Mouse (Mus musculus) heart, postnatal 36 days (tissue): ENCODE measurements around the gene Malsu1. TPM values are rescaled to one million over a fixed set of nuclear protein-coding genes. Genes with fewer than 3 reads are reported as not detected.

Experiments used
- DNase-seq, 2 experiments: peaks; one replicate each; pipeline ENCODE4 v3.0.0; 2021 to 2022
- intact Hi-C: fragments of 180-260 bp; cut with DNase I; formaldehyde crosslinking; loops from one replicate; pipeline ENCODE4 v1.15.1; 2025
- total RNA-seq, 2 experiments: library from RNA; stranded (reverse); gene quantifications; 2 replicates each; pipeline ENCODE4 v1.2.3; 2021

Gene Malsu1
- total RNA-seq = 10 to 100 TPM; 40.9 to 42.7 TPM

DNA sequence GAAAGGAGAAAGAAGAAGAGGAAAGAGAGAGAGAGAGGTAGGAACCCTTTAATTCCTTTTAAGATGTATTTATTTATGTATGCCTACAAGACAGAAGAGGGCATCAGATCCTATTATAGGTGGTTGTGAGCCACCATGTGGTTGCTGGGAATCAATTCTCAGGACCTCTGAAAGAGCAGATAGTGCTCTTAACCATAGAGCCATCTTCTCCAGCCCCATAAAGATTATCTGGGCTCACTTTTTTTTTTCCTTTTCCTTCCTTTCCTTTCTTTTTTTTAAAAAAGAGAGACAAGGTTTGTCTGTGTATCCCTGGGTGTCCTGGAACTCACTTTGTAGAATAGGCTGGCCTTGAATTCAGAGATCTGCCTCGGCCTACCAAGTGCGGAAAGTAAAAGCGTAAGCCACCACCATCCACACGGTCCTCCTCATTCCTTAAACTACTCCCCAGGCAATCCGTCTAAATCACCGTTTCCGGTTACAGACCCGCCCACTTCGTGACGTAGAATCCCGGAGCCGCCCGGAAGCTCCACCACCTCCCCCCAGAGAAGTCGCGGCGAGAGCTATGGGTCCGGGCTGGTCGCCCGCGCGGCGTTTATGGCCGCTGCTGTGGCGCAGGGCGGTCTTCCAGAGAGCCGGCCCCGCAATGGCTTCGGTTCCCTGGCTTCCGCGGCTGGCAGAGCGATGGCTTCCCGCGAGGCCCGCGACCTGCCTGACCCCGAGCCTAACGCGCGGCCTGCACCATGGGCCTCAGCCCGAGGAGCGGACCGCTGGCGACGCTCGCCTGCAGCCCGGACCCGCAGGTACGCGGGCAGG, at the start of gene Malsu1:
Gene Malsu1, plus strand, starts transcription at position 492 of the 813 bp plus-strand sequence.
- DNase-seq = peak; percentile 96 to 97
- intact Hi-C loops = loop anchor here (2.0 kb wide), 2 partner anchors 23 to 141 kb away; partner anchors contain the start of gene Igf2bp3

DNA sequence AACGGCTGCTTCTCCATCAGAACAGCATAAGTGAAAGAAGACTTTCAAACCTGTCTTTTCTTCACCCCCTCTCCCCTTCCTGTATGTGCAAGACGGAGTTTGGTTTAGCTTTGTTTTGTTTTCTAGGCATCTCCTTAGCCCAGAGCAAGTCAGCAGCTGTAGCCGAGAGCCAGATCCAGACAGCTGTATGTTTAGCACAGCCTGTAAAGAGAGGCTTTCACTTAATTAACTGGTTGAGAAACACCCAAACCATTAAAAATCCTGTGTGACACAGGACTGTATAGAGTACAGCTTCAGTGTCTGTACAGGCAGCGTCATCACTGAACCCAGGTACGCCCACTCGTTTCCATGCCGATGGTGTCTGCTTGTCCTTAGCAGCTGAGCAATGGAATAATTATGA, 48.3 kb upstream of the Malsu1 start:
- intact Hi-C loops = no loop called here
- DNase-seq = no peak

DNA sequence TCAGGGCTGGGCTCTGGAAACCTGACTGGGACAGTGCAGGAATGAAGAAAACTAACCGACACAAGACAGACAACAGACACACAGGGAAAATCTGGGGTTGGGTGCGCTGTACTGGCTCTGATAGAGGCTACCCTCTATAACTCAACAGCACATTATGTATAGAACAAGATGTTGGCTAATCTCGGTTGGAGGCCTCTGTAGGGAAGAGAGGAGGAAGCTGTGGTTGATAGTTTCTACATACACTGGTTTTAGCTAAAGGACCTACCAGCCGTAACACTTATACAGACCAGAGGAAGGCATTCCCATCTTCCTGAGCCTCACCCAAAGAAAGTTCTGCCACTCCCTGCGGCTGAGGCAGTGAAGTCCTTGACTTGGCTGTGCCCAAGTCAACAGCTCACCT, 47.1 kb upstream of the Malsu1 start:
- intact Hi-C loops = no loop called here
- no peak for DNase-seq

DNA sequence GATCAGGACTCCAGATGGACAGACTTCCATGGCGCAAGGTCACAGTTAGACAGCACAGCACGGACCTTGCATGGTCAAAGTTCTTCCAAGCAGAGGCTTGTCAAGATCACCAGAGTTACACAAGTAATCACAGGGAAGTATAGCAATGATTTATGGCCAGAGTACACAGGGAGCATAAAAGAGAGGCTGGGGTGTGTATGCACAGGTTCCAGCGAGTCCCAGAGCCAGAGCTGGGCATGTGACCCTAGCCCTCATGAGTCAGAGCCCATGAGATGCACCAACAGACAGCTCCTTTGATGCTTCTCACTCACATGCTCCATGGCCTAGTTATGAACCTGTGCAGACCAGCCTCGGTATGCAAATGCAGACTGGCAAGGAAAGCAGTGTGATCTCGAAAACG, 45.6 kb upstream of the Malsu1 start:
- intact Hi-C loops = no loop called here
- DNase-seq = no peak

DNA sequence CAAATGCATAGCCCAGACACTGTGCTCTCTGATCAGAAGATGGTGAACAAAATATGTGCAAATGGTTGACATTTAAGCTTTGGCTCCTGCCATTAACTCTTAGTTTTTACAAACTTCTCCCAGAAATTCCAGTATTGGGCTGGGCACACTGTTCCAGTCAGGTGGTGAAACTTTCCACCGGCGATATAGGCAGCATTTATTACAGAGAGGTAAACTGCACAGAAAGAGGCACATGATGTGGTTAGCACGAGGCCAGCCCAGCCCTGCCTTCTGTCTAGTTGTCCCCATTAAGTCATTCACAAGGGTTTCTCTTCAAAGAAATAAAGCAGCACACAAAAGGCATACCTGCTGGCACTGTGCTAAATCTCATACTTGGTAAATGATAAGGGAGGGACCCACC, 44.9 kb upstream of the Malsu1 start:
- no peak for DNase-seq
- intact Hi-C loops = no loop called here

DNA sequence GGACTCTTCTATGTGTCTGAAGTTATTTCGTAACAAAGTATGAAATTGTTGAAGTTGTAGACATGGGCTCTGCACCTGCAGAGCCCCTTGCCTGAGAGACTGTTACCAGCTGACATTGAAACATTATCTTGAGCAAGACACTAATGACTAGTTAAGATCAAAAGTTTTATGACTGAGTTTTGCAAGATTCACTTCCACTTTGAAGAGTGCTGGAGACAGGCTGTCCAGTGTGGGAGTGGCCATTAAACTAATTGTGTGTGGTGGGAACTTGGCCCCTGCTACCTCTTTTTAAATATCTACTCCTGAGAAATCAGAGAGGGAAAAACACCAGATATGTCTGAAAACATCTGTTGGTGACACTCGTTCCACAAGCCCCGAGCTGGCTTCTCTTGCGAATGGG, 42.4 kb upstream of the Malsu1 start:
- no peak for DNase-seq
- intact Hi-C loops = no loop called here

DNA sequence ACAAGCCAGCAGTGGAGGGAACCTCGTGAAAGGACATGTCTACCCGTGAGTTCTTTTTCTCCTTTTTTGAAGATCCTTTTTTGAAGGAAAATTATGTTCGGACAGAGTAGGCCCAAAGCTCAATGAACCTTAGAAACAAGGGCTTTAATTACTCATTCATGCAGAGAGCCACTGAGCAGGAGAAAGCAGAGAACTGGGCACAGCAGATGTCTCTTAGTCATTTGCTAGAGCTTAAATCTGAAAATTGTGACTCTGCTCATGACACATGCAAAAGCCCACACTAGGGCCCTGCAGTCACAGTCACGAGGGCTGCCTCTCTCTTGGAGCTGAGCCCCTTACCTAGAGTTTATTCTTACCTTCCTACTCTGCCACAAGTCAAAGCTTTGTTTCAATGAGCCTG, 40.8 kb upstream of the Malsu1 start:
- intact Hi-C loops = no loop called here
- DNase-seq = no peak

DNA sequence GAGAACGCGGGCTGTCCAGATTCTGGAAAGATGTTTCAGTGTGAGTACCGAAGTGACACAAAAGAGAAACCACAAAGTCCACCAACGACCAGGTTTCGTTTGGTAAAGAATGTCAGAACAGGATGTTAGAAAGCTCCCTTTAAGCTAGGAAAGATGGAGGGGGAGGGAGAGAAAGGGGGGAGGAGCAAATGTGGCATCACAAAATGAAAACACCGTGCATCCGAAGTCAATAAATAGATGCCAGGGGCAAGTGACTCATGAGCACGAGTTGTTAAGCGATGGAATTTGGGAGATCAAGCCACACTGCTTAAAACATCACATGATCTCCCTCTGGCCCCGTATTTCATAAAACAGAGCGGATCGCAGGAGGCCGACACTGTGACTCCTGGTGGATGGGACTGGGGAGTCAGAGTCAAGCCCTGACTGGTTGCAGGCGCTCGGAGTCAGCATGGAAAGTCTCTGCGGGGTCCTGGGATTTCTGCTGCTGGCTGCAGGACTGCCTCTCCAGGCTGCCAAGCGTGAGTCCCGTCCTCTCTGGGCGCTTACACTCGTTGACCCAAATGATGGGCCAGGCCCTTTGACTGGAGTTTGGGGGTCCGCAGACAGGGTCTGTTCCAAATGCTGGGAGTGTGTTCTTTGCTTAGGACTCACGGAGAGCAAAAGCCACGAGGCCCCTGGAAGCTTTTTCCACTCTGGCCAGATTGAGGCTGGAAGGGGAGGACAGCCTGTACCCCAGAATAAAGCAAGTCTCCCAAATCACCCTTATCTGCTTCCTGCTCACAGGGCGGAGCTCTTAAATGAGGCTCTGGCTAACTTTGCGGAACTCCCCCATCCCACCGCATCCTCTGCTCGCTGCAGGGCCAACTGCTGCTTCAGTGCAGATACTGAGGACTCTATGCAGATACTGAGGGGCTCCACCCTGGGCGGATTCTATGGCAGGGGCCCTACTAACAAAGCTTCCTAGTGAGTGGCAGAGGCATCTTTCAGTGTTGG, 37.0 kb upstream of the Malsu1 start, which contains the start of gene Gpnmb:
Gene Gpnmb, plus strand, starts transcription at position 272 of the 993 bp plus-strand sequence.
- intact Hi-C loops = no loop called here
- peak; percentile 4 to 13 for DNase-seq

DNA sequence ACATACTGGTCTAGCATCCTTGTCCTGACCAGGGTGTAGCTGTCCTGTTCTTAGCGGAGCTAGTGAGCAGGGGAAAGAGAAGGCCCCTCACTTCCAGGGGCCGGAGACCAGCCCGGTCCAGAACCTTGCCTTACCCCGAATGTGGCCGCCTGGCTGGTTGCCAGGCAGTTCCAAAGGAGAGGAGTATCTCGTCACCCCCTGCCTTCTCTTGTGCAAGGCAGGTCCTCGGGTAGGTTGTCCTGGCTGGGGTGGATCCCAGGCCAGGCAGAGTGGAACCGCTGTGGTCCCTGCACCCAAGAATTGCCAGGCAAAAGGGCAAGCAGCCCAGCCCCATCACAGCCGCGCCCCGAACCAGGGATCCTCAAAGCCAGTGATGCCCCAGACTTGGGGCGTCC, 36.3 kb upstream of the Malsu1 start:
- DNase-seq = peak in 1 of 2 experiments; percentile 2
- intact Hi-C loops = no loop called here

DNA sequence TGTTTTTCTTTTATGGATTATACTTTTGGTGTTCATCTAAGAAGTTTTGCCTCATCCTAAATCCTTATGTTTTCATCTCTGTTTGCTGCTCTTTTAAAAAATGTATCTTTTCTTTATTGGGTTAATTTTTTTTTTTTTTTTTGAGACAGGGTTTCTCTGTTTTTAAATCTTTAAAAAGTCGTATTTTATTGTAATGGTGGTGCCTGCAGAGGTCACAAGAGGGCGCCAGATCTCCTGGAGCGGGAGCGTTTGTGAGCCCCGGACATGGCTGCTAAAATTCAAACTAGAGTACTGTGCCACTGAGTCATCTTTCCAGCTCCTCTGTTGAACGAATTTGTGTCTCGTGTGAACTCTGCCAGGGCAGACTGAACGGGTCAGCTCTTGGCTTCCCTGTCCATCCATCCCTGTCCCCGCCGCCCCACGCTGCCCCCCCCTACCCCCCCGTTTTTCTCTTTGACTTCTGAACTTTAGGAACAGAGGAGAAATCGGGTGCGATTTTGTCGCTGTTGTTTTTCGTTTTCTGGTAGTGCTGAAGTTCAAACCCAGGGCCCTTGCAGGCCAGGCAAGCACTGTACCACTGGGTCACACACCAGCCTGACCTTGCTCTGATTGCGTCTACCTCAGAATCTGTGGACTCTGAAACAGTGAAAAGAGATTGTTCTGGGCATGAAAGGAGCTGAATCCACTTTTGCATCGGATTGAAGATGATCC, 34.0 kb upstream of the Malsu1 start:
- peak; percentile 53 to 66 for DNase-seq
- intact Hi-C loops = no loop called here

DNA sequence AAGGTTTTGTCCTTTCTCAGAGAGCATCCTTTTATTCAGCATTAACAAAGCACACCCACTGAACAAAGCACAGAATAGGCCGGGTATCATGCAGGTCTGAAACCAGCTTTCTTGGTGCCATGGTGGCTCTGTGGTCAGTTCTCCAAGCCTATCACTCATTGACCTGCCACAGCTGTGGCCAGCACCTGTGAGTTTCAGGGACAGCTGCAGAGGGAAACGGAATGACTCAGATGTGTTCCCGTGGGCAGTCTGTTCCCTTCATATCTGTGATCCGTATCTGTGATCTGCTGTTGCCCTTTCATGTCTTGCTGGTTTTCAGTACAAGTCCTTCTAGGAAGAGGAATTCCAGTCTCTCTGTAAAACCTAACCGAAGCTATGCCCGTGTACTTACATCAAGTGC, 27.1 kb upstream of the Malsu1 start:
- intact Hi-C loops = no loop called here
- DNase-seq = no peak

DNA sequence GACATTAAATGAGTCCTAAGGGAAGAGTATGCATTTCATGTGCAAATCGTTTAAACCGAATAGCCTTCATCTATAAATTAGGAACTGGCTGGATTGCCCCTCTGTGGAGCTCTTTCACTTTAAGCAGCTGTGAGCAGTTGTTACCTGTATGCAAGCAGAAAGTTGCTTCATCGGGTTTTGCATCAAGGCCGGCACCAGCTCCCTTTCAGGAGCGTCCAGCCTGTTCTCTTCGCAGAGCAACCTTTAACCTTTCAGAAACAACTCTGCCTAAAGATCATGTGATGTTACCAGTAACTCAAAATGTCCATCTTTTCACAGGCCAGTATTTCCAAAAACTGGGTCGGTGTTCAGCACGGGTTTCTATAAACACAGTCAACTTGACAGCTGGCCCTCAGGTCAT, 26.6 kb upstream of the Malsu1 start:
- no peak for DNase-seq
- intact Hi-C loops = no loop called here

DNA sequence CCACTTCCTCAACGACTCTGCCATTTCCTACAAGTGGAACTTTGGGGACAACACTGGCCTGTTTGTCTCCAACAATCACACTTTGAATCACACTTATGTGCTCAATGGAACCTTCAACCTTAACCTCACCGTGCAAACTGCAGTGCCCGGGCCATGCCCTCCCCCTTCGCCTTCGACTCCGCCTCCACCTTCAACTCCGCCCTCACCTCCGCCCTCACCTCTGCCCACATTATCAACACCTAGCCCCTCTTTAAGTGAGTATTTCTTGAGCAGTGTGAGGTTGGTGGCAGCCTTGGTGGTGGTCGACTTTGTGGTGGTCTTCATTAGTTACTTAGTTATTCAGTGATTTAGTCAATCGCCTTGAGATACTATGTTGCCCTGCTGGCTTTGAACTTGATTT, 25.7 kb upstream of the Malsu1 start:
- intact Hi-C loops = no loop called here
- no peak for DNase-seq

DNA sequence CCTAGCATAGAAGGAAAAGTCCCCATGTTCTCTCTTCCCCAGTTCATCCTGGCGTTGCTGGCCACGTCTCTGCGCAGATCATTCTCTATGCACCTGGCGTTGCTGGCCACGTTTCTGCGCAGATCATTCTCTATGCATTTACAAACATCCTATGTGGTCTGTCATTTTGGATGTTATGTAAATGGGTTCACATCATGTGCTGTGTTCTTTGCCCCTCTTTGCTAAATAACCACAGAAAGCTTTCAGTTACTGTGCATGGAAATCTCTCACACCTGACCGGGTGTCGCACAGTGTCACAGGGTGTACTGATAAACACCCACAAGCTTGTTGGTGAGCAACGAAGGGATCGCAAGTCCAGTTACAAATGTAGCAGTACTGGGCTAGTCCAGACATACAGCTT, 25.2 kb upstream of the Malsu1 start:
- DNase-seq = no peak
- intact Hi-C loops = no loop called here

DNA sequence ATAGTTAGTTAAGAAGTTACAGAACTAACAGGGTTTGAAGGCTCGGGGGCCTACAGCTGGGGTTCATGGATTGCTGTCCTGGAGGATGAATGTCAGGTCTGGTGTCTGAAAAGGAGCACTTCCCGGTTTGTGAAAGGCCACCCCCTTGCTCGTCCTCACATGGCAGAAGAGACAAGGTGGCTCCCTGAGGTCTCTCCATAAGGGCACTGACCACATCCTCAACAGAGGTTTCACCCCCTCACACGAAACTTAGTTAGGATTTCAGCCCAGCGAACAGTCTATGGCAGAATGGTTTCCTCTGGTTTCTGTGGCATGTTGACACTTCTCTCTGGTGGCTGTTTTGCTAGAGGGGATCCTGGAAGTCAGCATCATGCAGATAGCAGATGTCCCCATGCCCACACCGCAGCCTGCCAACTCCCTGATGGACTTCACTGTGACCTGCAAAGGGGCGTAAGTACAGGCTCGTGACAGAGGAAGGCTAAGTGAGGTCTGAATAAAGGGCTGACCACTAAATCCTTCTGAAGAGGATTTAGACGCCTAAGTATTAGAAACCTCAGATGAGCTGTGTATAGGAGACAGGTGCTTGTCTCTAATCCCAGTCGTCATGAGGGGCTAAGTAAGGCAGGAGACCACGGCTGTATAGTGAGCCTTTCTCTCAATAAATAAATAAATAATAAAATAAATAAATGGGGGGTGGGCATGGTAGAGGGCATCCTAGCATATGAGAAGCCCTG, 22.8 kb upstream of the Malsu1 start:
- DNase-seq = no peak
- intact Hi-C loops = no loop called here

DNA sequence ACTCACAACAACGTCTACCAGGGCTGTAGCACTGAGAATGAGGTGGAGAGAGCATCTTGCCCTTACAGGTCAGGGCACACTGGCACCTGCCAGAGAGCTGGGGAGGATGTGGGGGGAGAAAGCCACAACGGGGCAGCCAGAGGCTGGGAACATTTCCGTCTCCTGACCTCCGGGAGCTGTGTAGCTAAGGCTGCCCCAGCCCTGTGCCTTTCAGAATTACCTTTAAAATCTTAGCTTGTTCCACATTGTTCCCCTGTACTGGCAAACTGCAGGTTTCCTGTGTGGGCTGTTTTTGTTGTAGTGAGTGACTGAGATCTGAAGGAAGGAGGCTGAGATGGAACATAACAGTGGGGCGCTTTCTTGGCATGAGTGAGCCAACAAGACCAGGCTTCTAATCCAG, 21.4 kb upstream of the Malsu1 start:
- no peak for DNase-seq
- intact Hi-C loops = no loop called here

DNA sequence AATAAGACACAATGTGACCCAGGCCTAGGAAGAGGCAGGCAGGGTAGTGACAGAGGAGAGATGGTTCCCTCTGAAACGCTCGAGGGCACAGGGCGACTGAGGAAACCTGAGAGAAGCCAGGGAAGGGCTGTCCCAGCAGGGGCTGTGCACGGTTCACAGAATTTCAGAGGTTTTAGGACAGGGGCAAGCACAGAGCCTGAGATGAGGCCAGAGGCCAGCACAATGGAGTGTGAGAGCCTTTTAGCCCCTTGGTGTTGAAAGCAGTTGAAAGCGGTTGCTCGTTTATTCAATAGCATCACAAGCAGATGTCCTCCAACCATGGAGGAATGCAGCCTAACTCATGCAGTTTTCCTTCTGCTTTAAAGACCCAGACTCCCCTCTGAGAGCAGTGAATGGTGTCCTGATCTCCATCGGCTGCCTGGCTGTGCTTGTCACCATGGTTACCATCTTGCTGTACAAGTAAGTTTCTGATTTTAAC, 18.3 kb upstream of the Malsu1 start:
- DNase-seq = no peak
- intact Hi-C loops = loop anchor here (5.0 kb wide), 2 partner anchors 132 to 342 kb away; partner anchors contain the start of gene Stk31

DNA sequence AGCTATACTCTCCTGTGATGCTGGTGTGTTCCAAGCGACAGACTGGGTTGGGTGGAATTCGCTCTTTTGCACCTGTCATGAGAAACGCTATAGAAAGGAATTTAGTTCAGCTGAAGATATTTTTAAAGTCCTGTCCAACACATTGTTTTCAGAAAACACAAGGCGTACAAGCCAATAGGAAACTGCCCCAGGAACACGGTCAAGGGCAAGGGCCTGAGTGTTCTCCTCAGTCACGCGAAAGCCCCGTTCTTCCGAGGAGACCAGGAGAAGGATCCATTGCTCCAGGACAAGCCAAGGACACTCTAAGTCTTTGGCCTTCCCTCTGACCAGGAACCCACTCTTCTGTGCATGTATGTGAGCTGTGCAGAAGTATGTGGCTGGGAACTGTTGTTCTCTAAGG, 17.6 kb upstream of the Malsu1 start:
- intact Hi-C loops = loop anchor here (2.0 to 5.0 kb wide), 3 partner anchors 87 to 341 kb away; partner anchors contain the start of gene Stk31
- DNase-seq = no peak
